Comparison of ENCODE assay signal across 8 mouse cellular contexts in genomic region chr11:70000396-70000898, GRCm38 (mm10). TPM values are rescaled to one million over a fixed set of nuclear protein-coding genes. Genes with fewer than 3 reads are reported as not detected.
DNase-seq lines count a peak whose midpoint lies in the region; ATAC-seq and TF ChIP-seq lines count a peak whose summit lies in the region.

Gene Dvl2 (plus strand): TSS chr11:70000595.

- H3K9ac ChIP-seq in embryonic facial prominence, embryonic 15.5 days, result peak within 1 kb of the TSS; percentile 90
- peak within 1 kb of the TSS; percentile 97 for H3K9ac ChIP-seq in liver, adult 2 months (ENCODE audit: low read depth, low read length)

- H3ac ChIP-seq in myocyte (ENCODE audit: control insufficient read depth, insufficient read length), result peak within 1 kb of the TSS; percentile 49

- H3K79me2 ChIP-seq in liver, adult 2 months (ENCODE audit: control insufficient read depth, insufficient read depth, low read length), result peaks cover 24% of the 10 kb centered on the region
- peaks cover 61% of the 10 kb centered on the region for H3K79me2 ChIP-seq in myocyte (ENCODE audit: control insufficient read depth, insufficient read depth)

- ATAC-seq in embryonic facial prominence, embryonic 15.5 days (ENCODE audit: insufficient number of reproducible peaks, low FRiP score, low TSS enrichment, low read depth), result peak; percentile 64

- H3K27me3 ChIP-seq in embryonic facial prominence, embryonic 15.5 days, result no peaks in the 10 kb centered on the region
- H3K27me3 ChIP-seq in liver, adult 2 months (ENCODE audit: control insufficient read depth, insufficient read depth, low read length), result no peaks in the 10 kb centered on the region
- no peaks in the 10 kb centered on the region for H3K27me3 ChIP-seq in myocyte (ENCODE audit: control insufficient read depth, insufficient read depth, insufficient read length)
- no peaks in the 10 kb centered on the region for H3K27me3 ChIP-seq in splenic B cell, adult 2 months (ENCODE audit: control insufficient read depth, insufficient read depth, low read length, poor library complexity, severe bottlenecking)

- no peak for TF ChIP-seq CTCF in bone marrow, adult 2 months (IDR thresholded peaks at IDR 0.05; ENCODE audit: control insufficient read depth, insufficient read depth, low read length)
- no peak for TF ChIP-seq CTCF in liver, adult 2 months (IDR thresholded peaks at IDR 0.05; ENCODE audit: low read depth, low read length)

- DNase-seq in A20 (ENCODE audit: low read depth, low spot score), result peak; percentile 97
- peak; percentile 91 for DNase-seq in heart, adult 8-10 months (ENCODE audit: low spot score)
- peak; percentile 95 for DNase-seq in kidney, adult 9 months
- peak; percentile 95 for DNase-seq in liver, adult 2 months (ENCODE audit: extremely low read depth, low read depth, low spot score)
- DNase-seq in splenic B cell, adult 2 months (ENCODE audit: low read depth, low spot score), result peak; percentile 98

- peak within 1 kb of the TSS; percentile 69 for H3K4me2 ChIP-seq in embryonic facial prominence, embryonic 15.5 days (replicated peaks)
- H3K4me2 ChIP-seq in myocyte (ENCODE audit: low read depth), result peak within 1 kb of the TSS; percentile 95

- WGBS in bone marrow, adult 2 months, result 1% methylated on average over 48 of the region's 48 CpGs
- WGBS in embryonic facial prominence, embryonic 15.5 days, result under 1% methylated on average over 48 of the region's 48 CpGs
- under 1% methylated on average over 48 of the region's 48 CpGs for WGBS in liver, adult 2 months

- H3K4me3 ChIP-seq in bone marrow, adult 2 months (replicated peaks; ENCODE audit: control insufficient read depth, low read depth, low read length), result peak within 1 kb of the TSS; percentile 82
- H3K4me3 ChIP-seq in embryonic facial prominence, embryonic 15.5 days (replicated peaks), result peak within 1 kb of the TSS; percentile 83
- H3K4me3 ChIP-seq in liver, adult 2 months (ENCODE audit: insufficient read depth, low read depth, low read length), result peak within 1 kb of the TSS; percentile 95
- H3K4me3 ChIP-seq in myocyte, result peak within 1 kb of the TSS; percentile 72

- peak; percentile 85; the same call in 1 of the 2 replicates for TF ChIP-seq POLR2A in bone marrow, adult 2 months (IDR thresholded peaks at IDR 0.05; ENCODE audit: borderline replicate concordance, control insufficient read depth, low read depth, low read length)
- peak; percentile 59 for TF ChIP-seq POLR2A in liver, adult 2 months (IDR thresholded peaks at IDR 0.05; ENCODE audit: extremely low read depth, insufficient read depth, low read length)
- TF ChIP-seq POLR2A in myocyte (IDR thresholded peaks at IDR 0.05; ENCODE audit: insufficient read length, low read depth), result peak; percentile 99

- peaks cover 2% of the 10 kb centered on the region for H3K4me1 ChIP-seq in bone marrow, adult 2 months (ENCODE audit: control insufficient read depth, insufficient read depth, low read length)
- peaks cover 53% of the 10 kb centered on the region for H3K4me1 ChIP-seq in embryonic facial prominence, embryonic 15.5 days
- H3K4me1 ChIP-seq in liver, adult 2 months (ENCODE audit: control insufficient read depth, insufficient read depth, low read length), result peaks cover 8% of the 10 kb centered on the region

- no peaks in the 10 kb centered on the region for H3K9me3 ChIP-seq in embryonic facial prominence, embryonic 15.5 days (replicated peaks)

- peaks cover 31% of the 10 kb centered on the region for H3K36me3 ChIP-seq in embryonic facial prominence, embryonic 15.5 days
- peaks cover 6% of the 10 kb centered on the region; the same call in 1 of the 2 replicates for H3K36me3 ChIP-seq in liver, adult 2 months (ENCODE audit: control insufficient read depth, insufficient read depth, low read length)
- H3K36me3 ChIP-seq in myocyte (ENCODE audit: control insufficient read depth, insufficient read depth), result peaks cover 25% of the 10 kb centered on the region
- peaks cover 9% of the 10 kb centered on the region for H3K36me3 ChIP-seq in splenic B cell, adult 2 months (ENCODE audit: control insufficient read depth, insufficient read depth, low read length, poor library complexity, severe bottlenecking)

- peak within 1 kb of the TSS; percentile 86 for H3K27ac ChIP-seq in bone marrow, adult 2 months (ENCODE audit: control insufficient read depth, insufficient read depth, low read depth, low read length, poor library complexity)
- peak within 1 kb of the TSS; percentile 98 for H3K27ac ChIP-seq in embryonic facial prominence, embryonic 15.5 days (replicated peaks)
- peak within 1 kb of the TSS; percentile 66 for H3K27ac ChIP-seq in liver, adult 2 months (replicated peaks; ENCODE audit: insufficient read depth, low read depth, low read length)

TF ChIP-seq in myocyte, 11 proteins besides CTCF, POLR2A, EP300 and RAD21:
- TF ChIP-seq MAX (IDR thresholded peaks at IDR 0.05; ENCODE audit: low read depth) (peak; percentile 30), SRF (IDR thresholded peaks at IDR 0.05; ENCODE audit: control insufficient read depth, insufficient read length, low read depth) (peak; percentile 74), TCF12 (IDR thresholded peaks at IDR 0.05; ENCODE audit: insufficient read depth, poor library complexity, severe bottlenecking) (no peak), USF1 (IDR thresholded peaks at IDR 0.05; ENCODE audit: low read depth) (peak; percentile 99), TCF3 (IDR thresholded peaks at IDR 0.05; ENCODE audit: insufficient read length, low read depth) (no peak), POLR2AphosphoS2 (IDR thresholded peaks at IDR 0.05; ENCODE audit: insufficient read length, low read depth) (peak; percentile 100), REST (IDR thresholded peaks at IDR 0.05; ENCODE audit: insufficient read depth, insufficient read length) (no peak), CEBPB (IDR thresholded peaks at IDR 0.05; ENCODE audit: insufficient read depth, poor library complexity, severe bottlenecking) (0 out of 2 replicates have a peak, but pooled peaks have one; percentile 4), MYOG (IDR thresholded peaks at IDR 0.05; ENCODE audit: control insufficient read depth in 1 of 3, insufficient read depth in 1 of 3, insufficient read length in 2 of 3, low read depth in 2 of 3) (peak in 1 of 3 experiments; percentile 61), MYOD1 (IDR thresholded peaks at IDR 0.05; ENCODE audit: control insufficient read depth in 1 of 3, insufficient read length in 2 of 3, low read depth in 2 of 3) (peak in 1 of 3 experiments; percentile 18)
TF ChIP-seq in myocyte: peak in this region for 7.

RNA-seq across cellular contexts. Expression of gene Dvl2, which starts in this region (rescaled TPM):
- 4.4 and 12.8 TPM in 2 replicates for polyA plus RNA-seq in bone marrow, adult 2 months (2011; ENCODE audit: insufficient read depth, insufficient read length, low replicate concordance, missing spikeins)
- 47.3 and 52.3 TPM in 2 replicates for polyA plus RNA-seq in embryonic facial prominence, embryonic 15.5 days (2015; fragmentation: Nextera tagmentation; extraction: Ambion mirVana)
- total RNA-seq in heart, adult 8-10 months (2022), result 1 to 10 TPM; 4.0 to 6.4 (median 5.1) TPM
- total RNA-seq in liver, adult 2 months (2014; rRNA removed), result 2.8 TPM in 2 replicates
- polyA plus RNA-seq in liver, adult 2 months (2012; rRNA removed), result 3.7 and 4.5 TPM in 2 replicates
- 24.3 TPM for polyA plus RNA-seq in myocyte (2012; fragmentation: generic; extraction: Trizol)

Comparison
In these comparisons a context has a peak if more than half of its experiments do, and no peak if none do; other contexts are left out.
1. Peak in every context shown above with its lines: DNase-seq, ATAC-seq, H3K4me3 ChIP-seq and H3K27ac ChIP-seq.